Mouse (Mus musculus) lung, adult 2 months (tissue): ENCODE measurements around the gene Pdk1.

Source experiments
- CTCF ChIP-seq: fragments of 200-500 bp; IDR thresholded peaks from 2 replicates; pipeline ENCODE4 v1.5.1; 2011; ENCODE audit warnings: mild to moderate bottlenecking, low read length, control low read depth; ENCODE audit not compliant: insufficient read depth
- POLR2A ChIP-seq: fragments of 200-500 bp; IDR thresholded peaks from 2 replicates; pipeline ENCODE4 v1.6.1; 2011; ENCODE audit warnings: low read depth, mild to moderate bottlenecking, control low read depth, low read length, borderline replicate concordance; ENCODE audit errors: extremely low read depth

DNA sequence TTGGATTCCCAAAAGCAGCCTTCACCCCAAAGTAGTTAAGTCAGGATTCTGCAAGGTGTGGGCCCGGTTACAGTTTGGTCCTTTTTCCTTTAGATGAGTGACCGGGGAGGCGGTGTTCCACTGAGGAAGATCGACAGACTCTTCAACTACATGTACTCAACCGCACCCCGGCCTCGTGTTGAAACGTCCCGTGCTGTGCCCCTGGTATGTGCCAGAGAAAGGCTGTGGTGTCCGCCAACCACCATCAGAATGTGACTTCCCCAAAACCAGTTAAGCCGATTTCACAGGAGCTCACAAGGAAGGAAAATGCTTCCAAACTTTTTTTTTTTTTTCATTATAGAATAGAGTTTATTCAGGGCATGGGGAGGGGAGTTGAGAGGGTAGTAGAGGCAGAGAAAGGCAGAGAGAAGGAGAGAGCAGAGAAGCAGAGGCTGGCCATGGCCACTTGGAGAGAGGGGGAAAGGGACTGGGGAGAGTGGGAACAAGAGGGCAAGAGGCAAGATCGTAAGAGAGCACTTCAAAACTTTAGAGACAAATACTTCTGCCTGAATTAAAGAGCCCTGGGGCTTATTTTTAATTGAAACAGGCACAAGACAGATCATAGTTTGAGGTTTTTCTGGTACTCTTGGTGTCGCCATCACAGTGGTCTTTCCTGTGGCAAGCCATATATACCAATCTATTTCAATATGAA is 22.7 kb downstream of the Pdk1 start:
- TF ChIP-seq POLR2A (no peak), CTCF (no peak)
